Mouse (Mus musculus) megakaryocyte, embryonic 14.5 days (primary cell): ENCODE data around the gene Sf1. TPM values are rescaled to one million over a fixed set of nuclear protein-coding genes. Genes with fewer than 3 reads are reported as not detected.

Source experiments
- H3K27me3 ChIP-seq: replicated peaks from 2 replicates; pipeline ENCODE3; 2012; ENCODE audit warnings: inconsistent platforms
- H3K36me3 ChIP-seq: replicated peaks from 2 replicates; pipeline ENCODE3; 2012; ENCODE audit warnings: low read length, inconsistent platforms, mixed read lengths
- H3K4me1 ChIP-seq: 2 replicates; pipeline ENCODE4 v1.6.1; 2012; ENCODE audit warnings: inconsistent platforms
- H3K4me3 ChIP-seq: replicated peaks from 2 replicates; pipeline ENCODE3; 2012; ENCODE audit warnings: moderate library complexity, mild to moderate bottlenecking, inconsistent platforms
- H3K9me3 ChIP-seq: 2 replicates; pipeline ENCODE4 v1.6.1; 2012; ENCODE audit warnings: inconsistent platforms
- FLI1 ChIP-seq: IDR thresholded peaks from 2 replicates; pipeline ENCODE4 v1.6.1; 2012; ENCODE audit warnings: low read length, inconsistent platforms, mixed read lengths
- GATA1 ChIP-seq: IDR thresholded peaks from 3 replicates; pipeline ENCODE4 v1.6.1; 2012; ENCODE audit warnings: mixed read lengths, low read length, inconsistent platforms, borderline replicate concordance
- polyA plus RNA-seq: library from polyadenylated mRNA; stranded (reverse); fragments of >175 nt; gene quantifications from 2 replicates; pipeline ENCODE4 v1.2.3, GENCODE M21; 2012; ENCODE audit warnings: low replicate concordance; ENCODE audit not compliant: insufficient read depth

Sf1 gene
- polyA plus RNA-seq, 1 experiment: 1,025 TPM

GRCm38 (mm10) chr19:6331719-6332516, 31.6 kb upstream of the Sf1 start:
- no peak for TF ChIP-seq FLI1
- TF ChIP-seq GATA1: no peak
- peaks cover 7% of the 10 kb centered on the region for H3K36me3 ChIP-seq
- H3K4me1 ChIP-seq: peaks cover 45% of the 10 kb centered on the region
- H3K4me3 ChIP-seq: peak overlapping the region; percentile 89
- no peaks in the 10 kb centered on the region for H3K9me3 ChIP-seq
- peaks cover 2% of the 10 kb centered on the region for H3K27me3 ChIP-seq

- peaks cover 62% of the 10 kb centered on the region for H3K4me1 ChIP-seq
- TF ChIP-seq FLI1 (no peak), GATA1 (no peak)
- H3K4me3 ChIP-seq: peak overlapping the region; percentile 97
- H3K27me3 ChIP-seq: no peaks in the 10 kb centered on the region
- peaks cover 28% of the 10 kb centered on the region for H3K36me3 ChIP-seq
- no peaks in the 10 kb centered on the region for H3K9me3 ChIP-seq
Observed at GRCm38 (mm10) chr19:6333761-6334595, 29.5 kb upstream of the Sf1 start.

- peaks cover 37% of the 10 kb centered on the region for H3K36me3 ChIP-seq
- H3K4me1 ChIP-seq: peaks cover 71% of the 10 kb centered on the region
- no peaks in the 10 kb centered on the region for H3K27me3 ChIP-seq
- TF ChIP-seq FLI1: no peak
- TF ChIP-seq GATA1: no peak
- no peaks in the 10 kb centered on the region for H3K9me3 ChIP-seq
- peak within 1 kb of the TSS; percentile 97 for H3K4me3 ChIP-seq
Observed at GRCm38 (mm10) chr19:6334673-6335457, 28.6 kb upstream of the Sf1 start, which contains the start of gene Men1. Gene Men1, plus strand, starts transcription at chr19:6334979.

GRCm38 (mm10) chr19:6335458-6335827, 28.0 kb upstream of the Sf1 start:
- Histone ChIP-seq H3K9me3 (no peaks in the 10 kb centered on the region), H3K4me3 (peak overlapping the region; percentile 97), H3K36me3 (peaks cover 42% of the 10 kb centered on the region), H3K27me3 (no peaks in the 10 kb centered on the region), H3K4me1 (peaks cover 76% of the 10 kb centered on the region)
- no peak for TF ChIP-seq GATA1
- TF ChIP-seq FLI1: no peak

- H3K4me3 ChIP-seq: peak overlapping the region; percentile 72
- TF ChIP-seq FLI1 (no peak), GATA1 (no peak)
- H3K36me3 ChIP-seq: peaks cover 44% of the 10 kb centered on the region
- no peaks in the 10 kb centered on the region for H3K27me3 ChIP-seq
- peaks cover 75% of the 10 kb centered on the region for H3K4me1 ChIP-seq
- H3K9me3 ChIP-seq: no peaks in the 10 kb centered on the region
Observed at GRCm38 (mm10) chr19:6336920-6337319, 26.6 kb upstream of the Sf1 start.

- Histone ChIP-seq H3K4me1 (peaks cover 85% of the 10 kb centered on the region), H3K36me3 (peaks cover 51% of the 10 kb centered on the region), H3K9me3 (no peaks in the 10 kb centered on the region)
Observed at GRCm38 (mm10) chr19:6338171-6338570, 25.3 kb upstream of the Sf1 start.

GRCm38 (mm10) chr19:6338716-6339115, 24.8 kb upstream of the Sf1 start:
- Histone ChIP-seq H3K4me1 (peaks cover 87% of the 10 kb centered on the region), H3K27me3 (no peaks in the 10 kb centered on the region), H3K36me3 (peaks cover 55% of the 10 kb centered on the region), H3K4me3 (no peak overlapping the region), H3K9me3 (no peaks in the 10 kb centered on the region)
- TF ChIP-seq FLI1: no peak
- TF ChIP-seq GATA1: no peak

More at GRCm38 (mm10) chr19:6338171-6338570, 25.3 kb upstream of the Sf1 start:
- Histone ChIP-seq H3K4me3 (no peak overlapping the region), H3K27me3 (no peaks in the 10 kb centered on the region)
- no peak for TF ChIP-seq GATA1
- TF ChIP-seq FLI1: no peak

GRCm38 (mm10) chr19:6339191-6339590, 24.3 kb upstream of the Sf1 start:
- peak overlapping the region; percentile 14 for H3K4me3 ChIP-seq
- H3K36me3 ChIP-seq: peaks cover 59% of the 10 kb centered on the region
- H3K9me3 ChIP-seq: no peaks in the 10 kb centered on the region
- no peaks in the 10 kb centered on the region for H3K27me3 ChIP-seq
- H3K4me1 ChIP-seq: peaks cover 86% of the 10 kb centered on the region
- TF ChIP-seq FLI1 (no peak), GATA1 (no peak)

- no peak for TF ChIP-seq FLI1
- no peak for TF ChIP-seq GATA1
- Histone ChIP-seq H3K4me1 (peaks cover 86% of the 10 kb centered on the region), H3K27me3 (no peaks in the 10 kb centered on the region), H3K36me3 (peaks cover 67% of the 10 kb centered on the region), H3K4me3 (peak overlapping the region; percentile 97), H3K9me3 (no peaks in the 10 kb centered on the region)
Observed at GRCm38 (mm10) chr19:6339890-6340504, 23.5 kb upstream of the Sf1 start.
